Mouse (Mus musculus) limb, embryonic 11.5 days (tissue): ENCODE results near the gene Lima1. TPM values are rescaled to one million over a fixed set of nuclear protein-coding genes. Genes with fewer than 3 reads are reported as not detected.

Experiments
- ATAC-seq: fragments of 200-750 bp; cut with Nextera tagmentation; 2 replicates; pipeline ENCODE4 v1.8.0; 2017; ENCODE audit warnings: low read depth; ENCODE audit not compliant: insufficient number of reproducible peaks, low FRiP score, low TSS enrichment
- DNase-seq: peaks from one replicate; pipeline ENCODE4 v3.0.0-alpha.2; 2015; ENCODE audit warnings: low spot score
- H3K27ac ChIP-seq: fragments of 300-500 bp; sonication (generic); replicated peaks from 2 replicates; pipeline ENCODE4 v1.5.1; 2014; ENCODE audit warnings: low read depth, mild to moderate bottlenecking, low read length
- H3K27me3 ChIP-seq: fragments of 300-500 bp; sonication (generic); 2 replicates; pipeline ENCODE4 v1.6.1; 2014; ENCODE audit warnings: mild to moderate bottlenecking, low read length, mixed read lengths; ENCODE audit not compliant: control insufficient read depth, insufficient read depth
- H3K36me3 ChIP-seq: fragments of 300-500 bp; sonication (generic); 2 replicates; pipeline ENCODE4 v1.6.1; 2014; ENCODE audit warnings: mild to moderate bottlenecking, low read length, moderate library complexity, mixed read lengths; ENCODE audit not compliant: control insufficient read depth, insufficient read depth
- H3K4me1 ChIP-seq: fragments of 300-500 bp; sonication (generic); 2 replicates; pipeline ENCODE4 v1.6.1; 2014; ENCODE audit warnings: low read length, mixed read lengths; ENCODE audit not compliant: control insufficient read depth, insufficient read depth
- H3K4me2 ChIP-seq: fragments of 300-500 bp; sonication (generic); 2 replicates; pipeline ENCODE4 v1.6.1; 2014; ENCODE audit warnings: low read depth, mild to moderate bottlenecking, moderate library complexity; ENCODE audit not compliant: severe bottlenecking
- H3K4me3 ChIP-seq: fragments of 300-500 bp; sonication (generic); 2 replicates; pipeline ENCODE4 v1.5.1; 2014; ENCODE audit warnings: low read depth, low read length
- H3K9ac ChIP-seq: fragments of 300-500 bp; sonication (generic); 2 replicates; pipeline ENCODE4 v1.6.1; 2014; ENCODE audit warnings: mild to moderate bottlenecking, low read length
- H3K9me3 ChIP-seq: fragments of 300-500 bp; sonication (generic); 2 replicates; pipeline ENCODE4 v1.6.1; 2016; ENCODE audit warnings: low read length; ENCODE audit not compliant: control insufficient read depth
- WGBS: fragments of 180-500 bp; shearing (Covaris S2); extraction: QIAGEN DNeasy Blood & Tissue Kit; methylation state at CpG from one replicate; pipeline ENCODE4 v1.1.7; 2014; 5-methylcytosine and 5-hydroxymethylcytosine counted together
- polyA plus RNA-seq: library from polyadenylated mRNA; unstranded; fragments of >200 nt; fragmentation: Nextera tagmentation; extraction: Ambion mirVana; gene quantifications from 2 replicates; pipeline ENCODE4 v1.2.1, GENCODE M21; 2014

The Lima1 gene
- polyA plus RNA-seq, 1 experiment from 2014 or later = 72.9 TPM

DNA sequence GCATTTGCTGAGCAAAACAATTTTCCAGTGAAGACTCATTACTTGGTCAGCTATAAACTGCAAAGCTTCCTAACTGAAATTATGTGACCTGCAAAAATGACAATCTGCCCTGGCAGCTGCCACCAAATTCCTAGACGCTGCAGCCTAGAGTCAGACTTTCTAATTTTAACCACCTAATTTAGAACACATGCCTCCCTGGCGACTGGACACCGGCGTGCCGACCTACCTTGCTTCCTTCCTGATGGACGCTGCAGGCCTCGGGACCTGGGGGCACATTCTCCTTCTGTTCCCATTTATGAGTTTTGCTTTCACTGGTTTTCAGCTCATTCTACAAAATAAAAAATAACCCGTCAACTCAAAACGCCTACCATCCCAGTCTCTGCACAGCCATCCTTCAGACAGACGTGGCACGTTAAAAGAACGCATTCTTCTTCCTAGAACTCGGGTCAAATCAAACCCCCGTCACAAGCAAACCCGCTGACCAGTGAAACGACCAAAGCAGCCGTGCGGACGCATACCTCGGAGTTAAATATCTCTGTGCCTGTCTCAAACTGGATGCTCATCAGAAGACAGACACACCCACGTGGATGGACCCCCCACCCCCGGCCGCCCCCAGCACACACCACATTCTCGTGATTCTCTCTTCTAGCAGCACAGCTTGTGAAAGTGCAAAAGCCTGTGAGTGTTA is 73.2 kb downstream of the Lima1 start:
- H3K4me2 ChIP-seq = no peak overlapping the region; the same call in 1 of the 2 replicates
- peak overlapping the region; percentile 68; the same call in 1 of the 2 replicates for H3K27ac ChIP-seq
- no peak overlapping the region for H3K9ac ChIP-seq
- no peaks in the 10 kb centered on the region for H3K9me3 ChIP-seq
- ATAC-seq (no peak), DNase-seq (peak; percentile 66)
- 13% methylated on average over 24 of the region's 24 CpGs for WGBS
- H3K36me3 ChIP-seq = peaks cover 3% of the 10 kb centered on the region; the same call in 1 of the 2 replicates
- no peak overlapping the region for H3K4me3 ChIP-seq
- no peaks in the 10 kb centered on the region for H3K27me3 ChIP-seq
- peaks cover 20% of the 10 kb centered on the region for H3K4me1 ChIP-seq

DNA sequence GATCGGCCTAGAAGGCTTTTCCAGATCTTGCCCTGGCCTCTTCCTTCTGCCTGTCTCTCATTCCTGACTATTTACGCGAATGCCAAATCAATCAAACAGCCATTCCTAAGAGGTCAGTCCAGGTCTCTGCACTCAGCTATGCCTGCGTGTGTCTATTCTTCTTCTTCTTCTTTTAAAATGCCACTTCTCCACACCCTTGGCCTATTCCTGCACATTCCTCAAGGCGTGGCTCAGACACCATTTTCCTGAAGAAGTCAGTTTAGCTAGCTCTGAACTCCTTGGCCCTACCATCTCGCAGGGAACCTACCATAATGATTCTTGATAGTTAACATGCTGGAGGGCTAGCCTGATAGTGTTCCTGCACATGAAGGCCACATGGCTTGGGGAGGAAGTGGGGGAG is 75.5 kb downstream of the Lima1 start:
- H3K36me3 ChIP-seq = peaks cover 7% of the 10 kb centered on the region; the same call in 1 of the 2 replicates

DNA sequence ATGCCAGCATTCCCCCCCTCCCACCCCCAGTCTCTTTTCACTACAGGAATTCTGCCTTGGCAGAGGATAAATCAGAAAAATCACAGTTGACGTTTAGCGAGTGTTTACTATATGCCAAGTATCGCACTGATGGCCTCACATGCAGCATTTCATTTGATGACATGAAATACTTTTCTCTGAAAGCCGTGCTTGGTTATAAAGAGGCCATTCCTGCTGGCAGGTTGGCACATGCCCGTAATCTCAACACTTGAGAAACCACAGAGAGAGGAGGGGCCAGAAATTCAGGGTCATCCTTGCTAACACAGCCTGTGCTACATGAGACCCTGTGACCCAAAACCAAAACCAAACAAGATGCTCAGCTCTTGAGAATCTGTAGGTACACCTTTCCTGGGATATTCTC is 77.4 kb downstream of the Lima1 start:
- no peak overlapping the region for H3K4me2 ChIP-seq
- H3K9ac ChIP-seq = no peak overlapping the region
- peaks cover 10% of the 10 kb centered on the region for H3K4me1 ChIP-seq
- H3K4me3 ChIP-seq = no peak overlapping the region
- no peak for ATAC-seq
- H3K36me3 ChIP-seq = peaks cover 12% of the 10 kb centered on the region
- no peak overlapping the region for H3K27ac ChIP-seq
- DNase-seq = no peak
- 84% methylated on average over 5 of the region's 5 CpGs for WGBS
- H3K9me3 ChIP-seq = no peaks in the 10 kb centered on the region
- no peaks in the 10 kb centered on the region for H3K27me3 ChIP-seq

More for the DNA sequence above, 75.5 kb downstream of the Lima1 start:
- H3K4me1 ChIP-seq = peaks cover 20% of the 10 kb centered on the region
- ATAC-seq (no peak), DNase-seq (no peak)
- H3K4me3 ChIP-seq = no peak overlapping the region
- H3K9ac ChIP-seq = no peak overlapping the region
- H3K4me2 ChIP-seq = no peak overlapping the region
- 72% methylated on average over 6 of the region's 6 CpGs for WGBS
- H3K27me3 ChIP-seq = no peaks in the 10 kb centered on the region
- H3K27ac ChIP-seq = no peak overlapping the region
- H3K9me3 ChIP-seq = no peaks in the 10 kb centered on the region

DNA sequence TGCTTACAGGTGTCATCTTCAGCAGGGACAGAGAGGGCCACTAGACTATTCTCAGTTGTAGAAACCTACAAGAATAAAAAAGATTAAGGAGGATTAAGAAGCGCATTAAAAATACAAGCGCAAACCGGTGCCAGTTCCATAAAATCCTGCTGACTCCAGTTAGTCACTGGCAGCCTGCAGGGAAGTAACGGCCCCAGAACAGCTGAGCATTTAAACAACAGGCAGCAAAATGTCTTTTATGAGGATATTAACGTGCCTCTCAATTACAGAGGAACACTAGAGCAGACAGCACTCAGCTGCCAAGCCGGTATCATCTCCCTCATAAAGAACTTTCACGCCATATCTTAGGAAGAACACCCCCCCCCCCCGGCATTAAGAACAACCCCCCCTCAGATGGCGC is 78.5 kb downstream of the Lima1 start:
- ATAC-seq (no peak), DNase-seq (no peak)
- Histone ChIP-seq H3K27ac (no peak overlapping the region), H3K4me3 (no peak overlapping the region), H3K9me3 (no peaks in the 10 kb centered on the region; the same call in 1 of the 2 replicates), H3K9ac (no peak overlapping the region), H3K4me2 (no peak overlapping the region), H3K36me3 (peaks cover 20% of the 10 kb centered on the region), H3K4me1 (peaks cover under 1% of the 10 kb centered on the region; the same call in 1 of the 2 replicates), H3K27me3 (no peaks in the 10 kb centered on the region)
- whole genome bisulfite sequencing = 55% methylated on average over 9 of the region's 9 CpGs

DNA sequence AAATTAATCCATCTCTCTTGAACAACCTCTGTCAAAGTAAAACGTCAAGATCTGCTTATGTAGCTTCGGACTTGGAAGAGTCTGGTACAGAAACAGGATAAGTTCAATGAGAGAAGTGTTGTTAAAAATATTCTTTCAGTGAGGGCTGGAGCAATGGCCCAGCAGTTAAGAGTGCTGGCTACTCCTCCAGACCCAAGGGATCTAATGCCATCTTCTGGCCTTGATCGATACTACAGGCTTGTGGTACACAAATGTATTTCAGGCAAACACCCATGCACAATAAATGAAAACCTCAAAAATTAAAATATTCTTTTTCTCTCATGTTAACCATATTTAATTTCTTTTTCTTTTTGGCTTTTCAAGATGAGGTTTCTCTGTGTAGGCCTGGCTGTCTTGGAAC is 79.2 kb downstream of the Lima1 start:
- Histone ChIP-seq H3K9me3 (no peaks in the 10 kb centered on the region; the same call in 1 of the 2 replicates), H3K27me3 (no peaks in the 10 kb centered on the region), H3K4me2 (no peak overlapping the region), H3K27ac (no peak overlapping the region), H3K36me3 (peaks cover 22% of the 10 kb centered on the region), H3K4me3 (no peak overlapping the region), H3K9ac (no peak overlapping the region), H3K4me1 (no peaks in the 10 kb centered on the region)
- ATAC-seq (no peak), DNase-seq (no peak)
- 86% methylated on average over 3 of the region's 3 CpGs for WGBS

- H3K9me3 ChIP-seq = no peaks in the 10 kb centered on the region; the same call in 1 of the 2 replicates
- DNase-seq = no peak
- H3K4me1 ChIP-seq = no peaks in the 10 kb centered on the region
- H3K27me3 ChIP-seq = no peaks in the 10 kb centered on the region
- no peak overlapping the region for H3K4me3 ChIP-seq
- no peak overlapping the region for H3K9ac ChIP-seq
- H3K4me2 ChIP-seq = no peak overlapping the region
- H3K36me3 ChIP-seq = peaks cover 29% of the 10 kb centered on the region
- no peak overlapping the region for H3K27ac ChIP-seq
- 94% methylated on average over 16 of the region's 16 CpGs for WGBS
- no peak for ATAC-seq
These were observed 82.9 kb downstream of the Lima1 start for GRCm38 (mm10) chr15:99792221-99792815.

DNA sequence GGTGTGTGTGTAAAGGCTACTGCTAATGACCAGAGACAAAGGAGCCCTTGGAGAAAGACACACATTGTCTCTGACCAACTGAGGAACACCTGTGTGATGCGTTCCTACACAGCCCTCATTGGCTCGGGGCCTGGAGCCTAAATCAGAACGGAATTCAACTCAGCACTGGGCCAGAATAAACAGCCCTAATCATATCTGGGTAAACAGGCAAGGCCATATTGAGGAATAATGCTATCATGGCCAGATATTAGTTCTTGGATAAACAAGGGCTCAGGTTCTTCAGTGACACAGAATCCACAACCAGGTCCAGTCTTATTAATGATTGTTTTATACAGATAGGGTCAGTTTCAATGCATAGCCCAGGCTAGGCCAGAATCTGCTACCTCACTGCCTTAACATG is 84.3 kb downstream of the Lima1 start:
- no peaks in the 10 kb centered on the region for H3K27me3 ChIP-seq
- no peak overlapping the region for H3K27ac ChIP-seq
- no peak overlapping the region for H3K4me2 ChIP-seq
- WGBS = 94% methylated on average over 3 of the region's 3 CpGs
- no peak overlapping the region for H3K4me3 ChIP-seq
- no peaks in the 10 kb centered on the region; the same call in 1 of the 2 replicates for H3K9me3 ChIP-seq
- H3K4me1 ChIP-seq = no peaks in the 10 kb centered on the region
- no peak overlapping the region for H3K9ac ChIP-seq
- ATAC-seq = no peak
- H3K36me3 ChIP-seq = peaks cover 26% of the 10 kb centered on the region
- no peak for DNase-seq

- 93% methylated on average over 6 of the region's 6 CpGs for WGBS
- H3K4me2 ChIP-seq = no peak overlapping the region
- no peak overlapping the region for H3K27ac ChIP-seq
- DNase-seq = no peak
- H3K9ac ChIP-seq = no peak overlapping the region
- H3K9me3 ChIP-seq = no peaks in the 10 kb centered on the region; the same call in 1 of the 2 replicates
- no peak overlapping the region for H3K4me3 ChIP-seq
- ATAC-seq = no peak
- H3K4me1 ChIP-seq = no peaks in the 10 kb centered on the region
- H3K27me3 ChIP-seq = no peaks in the 10 kb centered on the region
- peaks cover 26% of the 10 kb centered on the region for H3K36me3 ChIP-seq
These were observed 84.8 kb downstream of the Lima1 start for GRCm38 (mm10) chr15:99790464-99790863.
